Mouse (Mus musculus) heart, embryonic 14.5 days (tissue): Measurements from ENCODE around the gene Flt1. TPM values are rescaled to one million over a fixed set of nuclear protein-coding genes. Genes with fewer than 3 reads are reported as not detected.

Experiments
- ATAC-seq: fragments of 200-750 bp; cut with Nextera tagmentation; 2 replicates; pipeline ENCODE4 v1.8.0; 2017; ENCODE audit warnings: low read depth, moderate TSS enrichment; ENCODE audit not compliant: insufficient number of reproducible peaks, insufficient read depth, low FRiP score
- H3K27ac ChIP-seq, 2 experiments: fragments of 200-500 bp in 1 of 2; fragments of 300-500 bp in 1 of 2; sonication (generic) in 1 of 2; replicated peaks in 1 of 2; 2 replicates each; pipeline ENCODE4 v1.5.1; 2012 to 2014; ENCODE audit warnings: low read depth in 2 of 2, low read length in 2 of 2, control low read depth in 1 of 2, mild to moderate bottlenecking in 1 of 2, mixed read lengths in 1 of 2; ENCODE audit not compliant: control insufficient read depth in 1 of 2, insufficient read depth in 1 of 2
- H3K27me3 ChIP-seq: fragments of 300-500 bp; sonication (generic); 2 replicates; pipeline ENCODE4 v1.6.1; 2014; ENCODE audit warnings: mild to moderate bottlenecking, low read length, control low read depth; ENCODE audit not compliant: control insufficient read depth, insufficient read depth
- H3K36me3 ChIP-seq: fragments of 300-500 bp; sonication (generic); 2 replicates; pipeline ENCODE4 v1.6.1; 2014; ENCODE audit warnings: mild to moderate bottlenecking, control low read depth, low read length, mixed read lengths; ENCODE audit not compliant: control insufficient read depth, insufficient read depth
- H3K4me1 ChIP-seq, 2 experiments: fragments of 200-500 bp in 1 of 2; fragments of 300-500 bp in 1 of 2; sonication (generic) in 1 of 2; 2 replicates each; pipeline ENCODE4 v1.6.1; 2012 to 2014; ENCODE audit warnings: low read length in 2 of 2, control low read depth in 1 of 2, mixed read lengths in 1 of 2; ENCODE audit not compliant: control insufficient read depth in 2 of 2, insufficient read depth in 2 of 2
- H3K4me2 ChIP-seq: fragments of 300-500 bp; sonication (generic); 2 replicates; pipeline ENCODE4 v1.6.1; 2014; ENCODE audit warnings: mild to moderate bottlenecking, low read length
- H3K4me3 ChIP-seq, 2 experiments: fragments of 200-500 bp in 1 of 2; fragments of 300-500 bp in 1 of 2; sonication (generic) in 1 of 2; 2 replicates each; pipeline ENCODE4 v1.5.1; 2012 to 2014; ENCODE audit warnings: low read length in 2 of 2, mild to moderate bottlenecking in 2 of 2, control low read depth in 1 of 2, low read depth in 1 of 2, moderate library complexity in 1 of 2; ENCODE audit not compliant: control insufficient read depth in 1 of 2, insufficient read depth in 1 of 2
- H3K9ac ChIP-seq: fragments of 300-500 bp; sonication (generic); 2 replicates; pipeline ENCODE4 v1.6.1; 2014; ENCODE audit warnings: mild to moderate bottlenecking, low read length
- H3K9me3 ChIP-seq: fragments of 300-500 bp; sonication (generic); 2 replicates; pipeline ENCODE4 v1.6.1; 2016; ENCODE audit warnings: low read length, control low read depth; ENCODE audit not compliant: control insufficient read depth
- WGBS: fragments of 180-500 bp; shearing (Covaris S2); extraction: QIAGEN DNeasy Blood & Tissue Kit; methylation state at CpG from one replicate; pipeline ENCODE4 v1.1.7; 2014; 5-methylcytosine and 5-hydroxymethylcytosine counted together
- polyA plus RNA-seq: library from polyadenylated mRNA; unstranded; fragments of >200 nt; fragmentation: Nextera tagmentation; extraction: Ambion mirVana; gene quantifications from 2 replicates; pipeline ENCODE4 v1.2.1, GENCODE M21; 2014

The Flt1 gene
- polyA plus RNA-seq, 1 experiment from 2014 or later: 28.9 TPM

- no peak overlapping the region for H3K9ac ChIP-seq
- no peak overlapping the region for H3K27ac ChIP-seq
- 42% methylated on average over 14 of the region's 14 CpGs for WGBS
- H3K9me3 ChIP-seq: no peaks in the 10 kb centered on the region
- no peak for ATAC-seq
- H3K36me3 ChIP-seq: no peaks in the 10 kb centered on the region
- no peaks in the 10 kb centered on the region; a peak in 1 of 4 replicates for H3K4me1 ChIP-seq
- no peak overlapping the region for H3K4me3 ChIP-seq
- H3K4me2 ChIP-seq: peak overlapping the region; percentile 46
- H3K27me3 ChIP-seq: no peaks in the 10 kb centered on the region
These were observed 142.0 kb downstream of the Flt1 start for GRCm38 (mm10) chr5:147583702-147584298.

GRCm38 (mm10) chr5:147580181-147580580, 145.6 kb downstream of the Flt1 start:
- no peaks in the 10 kb centered on the region for H3K27me3 ChIP-seq
- no peak overlapping the region for H3K4me3 ChIP-seq
- no peaks in the 10 kb centered on the region; a peak in 1 of 4 replicates for H3K4me1 ChIP-seq
- H3K27ac ChIP-seq: no peak overlapping the region
- 86% methylated on average over 13 of the region's 13 CpGs for WGBS
- ATAC-seq: no peak
- H3K4me2 ChIP-seq: no peak overlapping the region
- no peaks in the 10 kb centered on the region for H3K9me3 ChIP-seq
- no peak overlapping the region for H3K9ac ChIP-seq
- H3K36me3 ChIP-seq: no peaks in the 10 kb centered on the region

GRCm38 (mm10) chr5:147579691-147580090, 146.1 kb downstream of the Flt1 start:
- WGBS: 55% methylated on average over 8 of the region's 8 CpGs
- Histone ChIP-seq H3K4me1 (peaks cover 0 to 1% of the 10 kb centered on the region in 2 experiments; a peak in 2 of 4 replicates), H3K4me2 (no peak overlapping the region), H3K36me3 (no peaks in the 10 kb centered on the region), H3K27me3 (no peaks in the 10 kb centered on the region), H3K9ac (no peak overlapping the region), H3K27ac (no peak overlapping the region), H3K4me3 (no peak overlapping the region), H3K9me3 (no peaks in the 10 kb centered on the region)
- no peak for ATAC-seq

DNA sequence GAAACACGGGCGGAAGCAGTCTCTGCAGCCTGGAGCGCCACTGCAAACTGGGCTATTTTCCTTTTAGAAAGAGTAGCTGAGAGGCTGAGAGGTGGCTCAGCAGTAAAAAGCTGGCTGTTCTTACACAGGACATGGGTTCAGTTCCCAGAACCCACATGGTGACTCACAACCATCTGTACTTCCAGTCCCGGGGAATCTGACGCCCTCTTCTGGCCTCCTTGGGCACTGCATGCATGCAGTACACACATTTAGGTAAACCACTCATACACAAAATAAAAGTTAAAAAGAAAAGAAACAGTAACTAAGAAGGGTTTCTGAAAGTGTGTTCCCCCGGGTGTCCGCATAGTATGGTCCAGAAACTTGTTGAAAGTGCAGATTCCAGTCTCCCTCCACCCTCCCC, 146.7 kb downstream of the Flt1 start:
- 89% methylated on average over 7 of the region's 7 CpGs for WGBS
- H3K9ac ChIP-seq: no peak overlapping the region
- H3K4me3 ChIP-seq: no peak overlapping the region
- no peak overlapping the region for H3K27ac ChIP-seq
- no peaks in the 10 kb centered on the region for H3K9me3 ChIP-seq
- no peaks in the 10 kb centered on the region for H3K27me3 ChIP-seq
- ATAC-seq: no peak
- H3K36me3 ChIP-seq: no peaks in the 10 kb centered on the region
- peaks cover 2 to 3% of the 10 kb centered on the region in 2 experiments; a peak in 3 of 4 replicates for H3K4me1 ChIP-seq
- H3K4me2 ChIP-seq: no peak overlapping the region

- no peak for ATAC-seq
- Histone ChIP-seq H3K9ac (no peak overlapping the region), H3K27me3 (no peaks in the 10 kb centered on the region)
These were observed 148.8 kb downstream of the Flt1 start for GRCm38 (mm10) chr5:147577003-147577402.

GRCm38 (mm10) chr5:147574517-147574916, 151.3 kb downstream of the Flt1 start:
- no peaks in the 10 kb centered on the region for H3K36me3 ChIP-seq
- ATAC-seq: peak; percentile 67
- peaks cover 2 to 3% of the 10 kb centered on the region in 2 experiments; a peak in 3 of 4 replicates for H3K4me1 ChIP-seq
- no peak overlapping the region for H3K27ac ChIP-seq
- H3K27me3 ChIP-seq: no peaks in the 10 kb centered on the region
- no peaks in the 10 kb centered on the region for H3K9me3 ChIP-seq
- 25% methylated on average over 8 of the region's 8 CpGs for WGBS
- no peak overlapping the region for H3K4me3 ChIP-seq
- no peak overlapping the region for H3K9ac ChIP-seq
- H3K4me2 ChIP-seq: no peak overlapping the region

More at GRCm38 (mm10) chr5:147577003-147577402, 148.8 kb downstream of the Flt1 start:
- 31% methylated on average over 6 of the region's 6 CpGs for WGBS
- Histone ChIP-seq H3K4me1 (peaks cover 2 to 3% of the 10 kb centered on the region in 2 experiments; a peak in 3 of 4 replicates), H3K36me3 (no peaks in the 10 kb centered on the region), H3K4me2 (no peak overlapping the region), H3K4me3 (no peak overlapping the region), H3K27ac (no peak overlapping the region), H3K9me3 (no peaks in the 10 kb centered on the region)

GRCm38 (mm10) chr5:147573555-147573954, 152.3 kb downstream of the Flt1 start:
- Histone ChIP-seq H3K27ac (no peak overlapping the region), H3K27me3 (no peaks in the 10 kb centered on the region), H3K4me3 (no peak overlapping the region), H3K4me2 (no peak overlapping the region), H3K9ac (no peak overlapping the region), H3K36me3 (no peaks in the 10 kb centered on the region), H3K9me3 (no peaks in the 10 kb centered on the region), H3K4me1 (peaks cover 2 to 3% of the 10 kb centered on the region in 2 experiments; a peak in 3 of 4 replicates)
- no peak for ATAC-seq
- 68% methylated on average over 1 of the region's 1 CpGs for WGBS

DNA sequence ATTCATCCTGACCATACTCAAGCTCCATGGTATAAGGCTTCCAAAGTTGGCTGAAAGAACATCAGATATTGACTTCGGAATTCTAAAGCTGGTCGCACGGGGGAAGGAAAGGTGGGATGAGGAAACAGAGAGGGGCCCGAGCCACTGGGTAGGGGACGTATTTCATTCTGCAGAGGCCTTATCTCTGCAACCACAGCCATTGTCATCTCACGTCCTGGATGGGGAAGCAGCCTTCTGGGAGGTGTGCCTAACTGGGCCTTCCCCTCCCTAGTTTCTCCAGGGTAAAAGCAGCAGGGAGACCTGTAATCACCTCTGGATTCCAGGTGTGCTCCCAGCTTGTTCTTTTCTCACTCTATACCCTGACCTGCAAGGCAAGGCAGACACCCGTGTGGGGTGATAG, 153.1 kb downstream of the Flt1 start:
- Histone ChIP-seq H3K9me3 (no peaks in the 10 kb centered on the region), H3K27me3 (no peaks in the 10 kb centered on the region), H3K9ac (no peak overlapping the region), H3K4me2 (no peak overlapping the region), H3K27ac (no peak overlapping the region), H3K4me1 (peaks cover 2 to 3% of the 10 kb centered on the region in 2 experiments; a peak in 3 of 4 replicates), H3K36me3 (no peaks in the 10 kb centered on the region), H3K4me3 (no peak overlapping the region)
- ATAC-seq: no peak
- 69% methylated on average over 7 of the region's 7 CpGs for WGBS
